Mouse (Mus musculus): Measurements from ENCODE around the gene Dda1. TPM values are rescaled to one million over a fixed set of nuclear protein-coding genes. Genes with fewer than 3 reads are reported as not detected.

The Dda1 gene
- total and polyA plus RNA-seq, 3 experiments = 30.4 to 51.8 (median 31.8) TPM

- WGBS = 75% methylated on average over 4 of the region's 4 CpGs
- no peaks in the 10 kb centered on the region for H3K79me2 ChIP-seq (replicated peaks; ENCODE audit: control insufficient read depth, insufficient read depth, low read length)
- H3K4me3 ChIP-seq = no peak overlapping the region
- intact Hi-C loops (cut with DNase I) = no loop called here
- H3K36me3 ChIP-seq (ENCODE audit: control insufficient read depth, insufficient read depth, low read length) = no peaks in the 10 kb centered on the region
- H3K27me3 ChIP-seq (ENCODE audit: control insufficient read depth, insufficient read depth, low read length) = no peaks in the 10 kb centered on the region
- H3K4me1 ChIP-seq (ENCODE audit: control insufficient read depth, insufficient read depth, low read length) = no peaks in the 10 kb centered on the region
- no peak overlapping the region for H3K27ac ChIP-seq
- no peak overlapping the region for H3K9ac ChIP-seq (ENCODE audit: low read depth, low read length)
- no peak for DNase-seq
- TF ChIP-seq POLR2A (IDR thresholded peaks at IDR 0.05; ENCODE audit: insufficient read depth, low read depth, low read length) = no peak
- no peak for TF ChIP-seq CTCF (IDR thresholded peaks at IDR 0.05)
- no peak for TF ChIP-seq EP300 (IDR thresholded peaks at IDR 0.05; ENCODE audit: insufficient read depth, low read depth, low read length)
Observed at GRCm38 (mm10) chr8:71451337-71451736, 17.7 kb upstream of the Dda1 start.

DNA sequence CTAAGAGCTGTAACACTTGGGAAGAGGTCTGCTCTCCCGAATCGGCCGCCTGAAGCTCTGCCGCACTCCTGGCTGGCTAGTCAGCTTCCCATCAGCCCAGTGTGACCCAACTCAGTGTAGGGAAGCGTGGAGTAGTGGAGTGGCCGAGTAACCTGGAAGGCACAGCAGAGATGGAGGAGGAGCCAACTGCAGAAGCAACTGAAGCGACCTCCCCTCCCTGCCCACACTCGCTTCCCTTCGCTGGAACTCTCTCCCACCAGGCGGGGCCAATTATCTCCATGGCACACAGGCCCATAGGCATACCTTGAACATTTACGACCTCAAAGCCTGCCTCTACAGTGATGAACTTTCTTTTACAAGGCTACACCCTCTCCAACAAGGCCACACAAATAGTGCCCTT lies 17.2 kb upstream of the Dda1 start:
- Histone ChIP-seq H3K9ac (ENCODE audit: low read depth, low read length) (no peak overlapping the region), H3K36me3 (ENCODE audit: control insufficient read depth, insufficient read depth, low read length) (no peaks in the 10 kb centered on the region), H3K79me2 (replicated peaks; ENCODE audit: control insufficient read depth, insufficient read depth, low read length) (no peaks in the 10 kb centered on the region), H3K4me1 (ENCODE audit: control insufficient read depth, insufficient read depth, low read length) (no peaks in the 10 kb centered on the region), H3K4me3 (no peak overlapping the region), H3K27me3 (ENCODE audit: control insufficient read depth, insufficient read depth, low read length) (no peaks in the 10 kb centered on the region), H3K27ac (no peak overlapping the region)
- no peak for DNase-seq
- TF ChIP-seq POLR2A (IDR thresholded peaks at IDR 0.05; ENCODE audit: insufficient read depth, low read depth, low read length) = no peak
- TF ChIP-seq EP300 (IDR thresholded peaks at IDR 0.05; ENCODE audit: insufficient read depth, low read depth, low read length) = no peak
- 58% methylated on average over 11 of the region's 11 CpGs for WGBS
- intact Hi-C loops (cut with DNase I) = no loop called here

- Histone ChIP-seq H3K9ac (ENCODE audit: low read depth, low read length) (no peak overlapping the region), H3K36me3 (ENCODE audit: control insufficient read depth, insufficient read depth, low read length) (no peaks in the 10 kb centered on the region), H3K4me1 (ENCODE audit: control insufficient read depth, insufficient read depth, low read length) (no peaks in the 10 kb centered on the region), H3K27ac (no peak overlapping the region), H3K4me3 (no peak overlapping the region), H3K79me2 (replicated peaks; ENCODE audit: control insufficient read depth, insufficient read depth, low read length) (no peaks in the 10 kb centered on the region), H3K27me3 (ENCODE audit: control insufficient read depth, insufficient read depth, low read length) (no peaks in the 10 kb centered on the region)
- TF ChIP-seq POLR2A (IDR thresholded peaks at IDR 0.05; ENCODE audit: insufficient read depth, low read depth, low read length) = no peak
- no peak for TF ChIP-seq CTCF (IDR thresholded peaks at IDR 0.05)
- no peak for TF ChIP-seq EP300 (IDR thresholded peaks at IDR 0.05; ENCODE audit: insufficient read depth, low read depth, low read length)
- intact Hi-C loops (cut with DNase I) = no loop called here
- DNase-seq = no peak
- 78% methylated on average over 2 of the region's 2 CpGs for WGBS
Observed at GRCm38 (mm10) chr8:71452669-71453068, 16.3 kb upstream of the Dda1 start.

DNA sequence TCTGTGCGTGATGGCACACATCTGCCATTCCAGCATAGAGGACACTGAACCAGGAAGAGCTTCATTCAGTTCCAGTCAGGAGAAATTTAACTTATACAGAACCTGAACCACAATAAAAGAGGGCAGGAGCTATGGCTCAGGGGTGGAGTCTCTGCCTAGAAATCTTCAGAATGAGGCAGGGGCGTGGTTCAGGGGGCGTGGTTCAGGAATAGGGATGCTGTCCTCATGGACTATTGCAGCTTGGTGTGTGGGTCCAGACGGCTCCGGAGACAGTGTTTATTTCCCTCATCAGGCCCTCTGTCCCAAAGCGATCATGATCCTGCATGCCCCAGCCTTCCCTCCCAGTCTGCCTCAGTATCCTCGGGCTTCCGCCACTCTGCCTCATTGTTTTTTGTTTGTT lies 14.3 kb upstream of the Dda1 start:
- H3K79me2 ChIP-seq (replicated peaks; ENCODE audit: control insufficient read depth, insufficient read depth, low read length) = no peaks in the 10 kb centered on the region
- no peaks in the 10 kb centered on the region for H3K27me3 ChIP-seq (ENCODE audit: control insufficient read depth, insufficient read depth, low read length)
- TF ChIP-seq CTCF (IDR thresholded peaks at IDR 0.05) (no peak), EP300 (IDR thresholded peaks at IDR 0.05; ENCODE audit: insufficient read depth, low read depth, low read length) (no peak), POLR2A (IDR thresholded peaks at IDR 0.05; ENCODE audit: insufficient read depth, low read depth, low read length) (no peak)
- no peaks in the 10 kb centered on the region for H3K36me3 ChIP-seq (ENCODE audit: control insufficient read depth, insufficient read depth, low read length)
- H3K9ac ChIP-seq (ENCODE audit: low read depth, low read length) = no peak overlapping the region
- no peak overlapping the region for H3K27ac ChIP-seq
- intact Hi-C loops (cut with DNase I) = no loop called here
- no peak for DNase-seq
- H3K4me1 ChIP-seq (ENCODE audit: control insufficient read depth, insufficient read depth, low read length) = no peaks in the 10 kb centered on the region
- WGBS = 75% methylated on average over 8 of the region's 8 CpGs
- no peak overlapping the region for H3K4me3 ChIP-seq

DNA sequence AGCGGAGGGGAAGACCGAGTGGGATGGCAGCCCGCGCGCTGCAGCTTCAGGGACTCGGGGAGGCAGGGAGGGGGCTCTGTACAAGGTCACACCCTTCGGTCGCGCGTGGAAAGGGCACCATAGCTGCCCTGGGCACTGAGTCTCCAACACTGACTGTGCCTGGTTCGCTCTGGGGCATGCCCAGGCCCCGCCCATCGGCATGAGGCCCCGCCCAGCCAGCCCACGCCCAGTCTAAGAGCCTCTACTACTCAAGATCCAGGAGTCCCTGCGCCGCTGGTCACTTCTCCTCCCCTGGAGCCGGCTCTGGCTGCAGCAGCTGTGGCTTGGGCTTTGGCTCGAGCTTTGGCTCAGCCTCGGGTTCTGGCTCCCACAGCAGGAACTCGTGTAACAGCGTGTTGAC lies 12.1 kb upstream of the Dda1 start:
- no peak overlapping the region for H3K9ac ChIP-seq (ENCODE audit: low read depth, low read length)
- H3K27ac ChIP-seq = no peak overlapping the region
- TF ChIP-seq EP300 (IDR thresholded peaks at IDR 0.05; ENCODE audit: insufficient read depth, low read depth, low read length) (no peak), POLR2A (IDR thresholded peaks at IDR 0.05; ENCODE audit: insufficient read depth, low read depth, low read length) (no peak), CTCF (IDR thresholded peaks at IDR 0.05) (no peak)
- intact Hi-C loops (cut with DNase I) = no loop called here
- 55% methylated on average over 22 of the region's 22 CpGs for WGBS
- H3K4me3 ChIP-seq = no peak overlapping the region
- no peaks in the 10 kb centered on the region for H3K27me3 ChIP-seq (ENCODE audit: control insufficient read depth, insufficient read depth, low read length)
- H3K36me3 ChIP-seq (ENCODE audit: control insufficient read depth, insufficient read depth, low read length) = no peaks in the 10 kb centered on the region
- DNase-seq = no peak
- no peaks in the 10 kb centered on the region for H3K4me1 ChIP-seq (ENCODE audit: control insufficient read depth, insufficient read depth, low read length)
- H3K79me2 ChIP-seq (replicated peaks; ENCODE audit: control insufficient read depth, insufficient read depth, low read length) = no peaks in the 10 kb centered on the region

GRCm38 (mm10) chr8:71457659-71458270 lies 11.2 kb upstream of the Dda1 start:
- H3K27ac ChIP-seq = no peak overlapping the region
- H3K36me3 ChIP-seq (ENCODE audit: control insufficient read depth, insufficient read depth, low read length) = no peaks in the 10 kb centered on the region
- peaks cover 4% of the 10 kb centered on the region; the same call in 1 of the 2 replicates for H3K4me1 ChIP-seq (ENCODE audit: control insufficient read depth, insufficient read depth, low read length)
- intact Hi-C loops (cut with DNase I) = no loop called here
- H3K27me3 ChIP-seq (ENCODE audit: control insufficient read depth, insufficient read depth, low read length) = no peaks in the 10 kb centered on the region
- TF ChIP-seq POLR2A (IDR thresholded peaks at IDR 0.05; ENCODE audit: insufficient read depth, low read depth, low read length) = no peak
- DNase-seq = no peak
- no peak overlapping the region for H3K9ac ChIP-seq (ENCODE audit: low read depth, low read length)
- no peak overlapping the region for H3K4me3 ChIP-seq
- no peaks in the 10 kb centered on the region for H3K79me2 ChIP-seq (replicated peaks; ENCODE audit: control insufficient read depth, insufficient read depth, low read length)
- 85% methylated on average over 20 of the region's 20 CpGs for WGBS
